Mouse (Mus musculus) intestine, embryonic 16.5 days (tissue): ENCODE data around the gene Slc3a1. TPM values are rescaled to one million over a fixed set of nuclear protein-coding genes. Genes with fewer than 3 reads are reported as not detected.

Source experiments
- ATAC-seq: fragments of 200-750 bp; cut with Nextera tagmentation; 2 replicates; pipeline ENCODE4 v1.8.0; 2017; ENCODE audit warnings: moderate TSS enrichment, moderate library complexity
- H3K27ac ChIP-seq: fragments of 300-500 bp; sonication (generic); 2 replicates; pipeline ENCODE4 v1.5.1; 2014; ENCODE audit warnings: mild to moderate bottlenecking, low read length
- H3K27me3 ChIP-seq: fragments of 300-500 bp; sonication (generic); replicated peaks from 2 replicates; pipeline ENCODE4 v1.6.1; 2014; ENCODE audit warnings: low read length, control low read depth, mixed read lengths; ENCODE audit not compliant: control insufficient read depth, insufficient read depth
- H3K36me3 ChIP-seq: fragments of 300-500 bp; sonication (generic); 2 replicates; pipeline ENCODE4 v1.6.1; 2014; ENCODE audit warnings: low read length, control low read depth; ENCODE audit not compliant: control insufficient read depth, insufficient read depth
- H3K4me1 ChIP-seq: fragments of 300-500 bp; sonication (generic); 2 replicates; pipeline ENCODE4 v1.6.1; 2014; ENCODE audit warnings: low read length, control low read depth, mixed read lengths; ENCODE audit not compliant: control insufficient read depth, insufficient read depth
- H3K4me2 ChIP-seq: fragments of 300-500 bp; sonication (generic); 2 replicates; pipeline ENCODE4 v1.6.1; 2014; ENCODE audit warnings: low read depth, low read length, control low read depth
- H3K4me3 ChIP-seq: fragments of 300-500 bp; sonication (generic); 2 replicates; pipeline ENCODE4 v1.5.1; 2014; ENCODE audit warnings: mild to moderate bottlenecking, low read length
- H3K9ac ChIP-seq: fragments of 300-500 bp; sonication (generic); 2 replicates; pipeline ENCODE4 v1.6.1; 2014; ENCODE audit warnings: low read depth, low read length
- H3K9me3 ChIP-seq: fragments of 300-500 bp; sonication (generic); 2 replicates; pipeline ENCODE4 v1.6.1; 2016; ENCODE audit warnings: low read length, control low read depth; ENCODE audit not compliant: control insufficient read depth
- WGBS: fragments of 180-500 bp; shearing (Covaris S2); extraction: QIAGEN DNeasy Blood & Tissue Kit; methylation state at CpG from one replicate; pipeline ENCODE4 v1.1.7; 2014; 5-methylcytosine and 5-hydroxymethylcytosine counted together
- polyA plus RNA-seq: library from polyadenylated mRNA; unstranded; fragments of >200 nt; fragmentation: Nextera tagmentation; extraction: Ambion mirVana; gene quantifications from 2 replicates; pipeline ENCODE4 v1.2.1, GENCODE M21; 2015

Gene Slc3a1
- polyA plus RNA-seq, 1 experiment from 2014 or later, result 72.2 TPM

DNA sequence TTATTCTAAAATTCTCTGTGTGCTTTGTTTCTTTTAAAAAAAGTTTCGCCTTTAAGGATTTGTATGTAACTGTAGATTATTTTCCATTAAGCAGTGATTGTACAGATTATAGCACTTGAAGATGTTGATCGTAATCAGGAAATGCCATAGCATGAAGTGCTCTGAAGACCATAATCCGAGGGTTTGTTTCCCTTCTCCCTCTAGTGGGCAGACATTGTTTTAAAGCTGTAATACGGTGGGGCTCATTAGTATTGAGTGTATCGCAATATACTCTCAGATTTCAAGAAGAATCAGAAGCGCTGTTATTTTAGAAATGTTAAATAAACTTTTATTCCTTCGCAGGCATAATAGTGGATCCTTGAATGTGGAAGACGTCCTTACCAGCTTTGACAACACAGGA lies 85.3 kb downstream of the Slc3a1 start:
- no peak overlapping the region for H3K27ac ChIP-seq
- H3K9ac ChIP-seq, result no peak overlapping the region
- 74% methylated on average over 8 of the region's 8 CpGs for WGBS
- H3K4me2 ChIP-seq, result no peak overlapping the region
- H3K27me3 ChIP-seq, result no peaks in the 10 kb centered on the region
- no peaks in the 10 kb centered on the region for H3K9me3 ChIP-seq
- no peaks in the 10 kb centered on the region for H3K36me3 ChIP-seq
- H3K4me1 ChIP-seq, result no peaks in the 10 kb centered on the region
- H3K4me3 ChIP-seq, result no peak overlapping the region
- ATAC-seq, result no peak

Other genes with a start within 250 kb of the Slc3a1 start
- gene Lrpprc, start 237.6 kb upstream of the Slc3a1 start, polyA plus RNA-seq, result 54.5 and 55.6 TPM in 2 replicates
- gene Ppm1b, start 71.6 kb upstream of the Slc3a1 start, polyA plus RNA-seq, result 70.4 and 73.4 TPM in 2 replicates
- gene Prepl, start 61.9 kb downstream of the Slc3a1 start, polyA plus RNA-seq, result 26.4 and 29.8 TPM in 2 replicates
- 15.3 and 16.4 TPM in 2 replicates for gene Camkmt, start 62.2 kb downstream of the Slc3a1 start, polyA plus RNA-seq